Mouse (Mus musculus) embryonic fibroblast, embryonic 13.5 days (primary cell): ENCODE results near the gene Crocc. TPM values are rescaled to one million over a fixed set of nuclear protein-coding genes. Genes with fewer than 3 reads are reported as not detected.

Source experiments
- H3K27ac ChIP-seq: 2 replicates; pipeline ENCODE4 v1.5.1; 2012; ENCODE audit warnings: low read length, control low read depth, inconsistent platforms; ENCODE audit not compliant: insufficient read depth
- H3K4me1 ChIP-seq: 2 replicates; pipeline ENCODE4 v1.6.1; 2011; ENCODE audit warnings: low read length; ENCODE audit not compliant: control insufficient read depth, insufficient read depth
- H3K4me3 ChIP-seq: 2 replicates; pipeline ENCODE4 v1.5.1; 2011; ENCODE audit warnings: mild to moderate bottlenecking, control low read depth, low read length; ENCODE audit not compliant: insufficient read depth
- CTCF ChIP-seq: IDR thresholded peaks from 2 replicates; pipeline ENCODE4 v1.5.1; 2011; ENCODE audit warnings: mild to moderate bottlenecking, control low read depth, low read length, moderate library complexity, borderline replicate concordance; ENCODE audit not compliant: insufficient read depth
- POLR2A ChIP-seq: IDR thresholded peaks from 2 replicates; pipeline ENCODE4 v1.6.1; 2011; ENCODE audit warnings: low read depth, mild to moderate bottlenecking, control low read depth, low read length, moderate library complexity
- polyA plus RNA-seq: library from polyadenylated mRNA; stranded (reverse); fragments of >200 nt; gene quantifications from 2 replicates; pipeline ENCODE4 v1.2.4, GENCODE M21; 2011; ENCODE audit warnings: low read depth; ENCODE audit not compliant: missing spikeins, insufficient read length

Crocc gene
- polyA plus RNA-seq, 1 experiment, result 12.5 TPM

- no peak for TF ChIP-seq POLR2A
Observed at GRCm38 (mm10) chr4:140977886-140978692, 82.3 kb downstream of the Crocc start.

GRCm38 (mm10) chr4:140977278-140977677 is 83.1 kb downstream of the Crocc start:
- H3K4me1 ChIP-seq, result no peaks in the 10 kb centered on the region
- TF ChIP-seq CTCF (no peak), POLR2A (no peak)
- no peak overlapping the region for H3K27ac ChIP-seq
- H3K4me3 ChIP-seq, result no peak overlapping the region

More at GRCm38 (mm10) chr4:140977886-140978692, 82.3 kb downstream of the Crocc start:
- H3K4me3 ChIP-seq, result no peak overlapping the region
- H3K4me1 ChIP-seq, result no peaks in the 10 kb centered on the region
- no peak overlapping the region for H3K27ac ChIP-seq

GRCm38 (mm10) chr4:140975356-140975755 is 85.0 kb downstream of the Crocc start:
- Histone ChIP-seq H3K4me3 (no peak overlapping the region), H3K27ac (no peak overlapping the region), H3K4me1 (no peaks in the 10 kb centered on the region)
- TF ChIP-seq POLR2A, result no peak
- TF ChIP-seq CTCF, result no peak

GRCm38 (mm10) chr4:140974408-140974807 is 85.9 kb downstream of the Crocc start:
- TF ChIP-seq POLR2A, result no peak
- no peak for TF ChIP-seq CTCF
- H3K27ac ChIP-seq, result no peak overlapping the region
- H3K4me1 ChIP-seq, result no peaks in the 10 kb centered on the region
- no peak overlapping the region for H3K4me3 ChIP-seq

GRCm38 (mm10) chr4:140971691-140972090 is 88.7 kb downstream of the Crocc start:
- Histone ChIP-seq H3K4me1 (no peaks in the 10 kb centered on the region), H3K27ac (no peak overlapping the region)
- TF ChIP-seq POLR2A (no peak), CTCF (no peak)

GRCm38 (mm10) chr4:140967386-140968159 is 92.8 kb downstream of the Crocc start:
- Histone ChIP-seq H3K4me3 (no peak overlapping the region), H3K4me1 (0 out of 2 replicates have a peak, but pooled peaks cover 3% of the 10 kb centered on the region), H3K27ac (no peak overlapping the region)
- no peak for TF ChIP-seq POLR2A
- TF ChIP-seq CTCF, result no peak

More at GRCm38 (mm10) chr4:140971691-140972090, 88.7 kb downstream of the Crocc start:
- no peak overlapping the region for H3K4me3 ChIP-seq

Other genes with a start within 250 kb of the Crocc start
- gene Padi3, start 249.9 kb downstream of the Crocc start, polyA plus RNA-seq, result not detected in 2 replicates
- not detected in 2 replicates for gene Padi1, start 214.8 kb downstream of the Crocc start, polyA plus RNA-seq
- gene Padi2, start 154.2 kb downstream of the Crocc start, polyA plus RNA-seq, result not detected in 2 replicates
- 122 and 124 TPM in 2 replicates for gene Sdhb, start 99.3 kb downstream of the Crocc start, polyA plus RNA-seq
- 12.3 and 16.6 TPM in 2 replicates for gene Atp13a2, start 73.7 kb downstream of the Crocc start, polyA plus RNA-seq
- 108 and 200 TPM in 2 replicates for gene Mfap2, start 50.1 kb downstream of the Crocc start, polyA plus RNA-seq
- 47.2 and 48.5 TPM in 2 replicates for gene Necap2, start 17.8 kb upstream of the Crocc start, polyA plus RNA-seq
- not detected in 2 replicates for gene Spata21, start 27.8 kb upstream of the Crocc start, polyA plus RNA-seq
- 117 and 126 TPM in 2 replicates for gene Szrd1, start 79.2 kb upstream of the Crocc start, polyA plus RNA-seq
- gene Fbxo42, start 87.4 kb upstream of the Crocc start, polyA plus RNA-seq, result 17.9 and 22.1 TPM in 2 replicates
- 1.3 and 2.1 TPM in 2 replicates for gene Rsg1, start 153.4 kb upstream of the Crocc start, polyA plus RNA-seq
- 15.2 and 16.4 TPM in 2 replicates for gene Arhgef19, start 178.9 kb upstream of the Crocc start, polyA plus RNA-seq
- 16.7 and 28.6 TPM in 2 replicates for gene Epha2, start 240.7 kb upstream of the Crocc start, polyA plus RNA-seq